Mouse (Mus musculus) heart, adult 10 weeks (tissue): ENCODE results near the gene Stx18. TPM values are rescaled to one million over a fixed set of nuclear protein-coding genes. Genes with fewer than 3 reads are reported as not detected.

Experiments
- polyA plus RNA-seq: library from polyadenylated mRNA; stranded (reverse); fragments of 350-450 nt; fragmentation: Illumina TruSeq; extraction: RNeasy Lipid Tissue Mini Kit (QIAGEN cat#74804); gene quantifications from one replicate; pipeline ENCODE4 v1.2.3, GENCODE M21; 2014; ENCODE audit warnings: low read depth, low replicate concordance

Gene Stx18
- 18.3 TPM for polyA plus RNA-seq

DNA sequence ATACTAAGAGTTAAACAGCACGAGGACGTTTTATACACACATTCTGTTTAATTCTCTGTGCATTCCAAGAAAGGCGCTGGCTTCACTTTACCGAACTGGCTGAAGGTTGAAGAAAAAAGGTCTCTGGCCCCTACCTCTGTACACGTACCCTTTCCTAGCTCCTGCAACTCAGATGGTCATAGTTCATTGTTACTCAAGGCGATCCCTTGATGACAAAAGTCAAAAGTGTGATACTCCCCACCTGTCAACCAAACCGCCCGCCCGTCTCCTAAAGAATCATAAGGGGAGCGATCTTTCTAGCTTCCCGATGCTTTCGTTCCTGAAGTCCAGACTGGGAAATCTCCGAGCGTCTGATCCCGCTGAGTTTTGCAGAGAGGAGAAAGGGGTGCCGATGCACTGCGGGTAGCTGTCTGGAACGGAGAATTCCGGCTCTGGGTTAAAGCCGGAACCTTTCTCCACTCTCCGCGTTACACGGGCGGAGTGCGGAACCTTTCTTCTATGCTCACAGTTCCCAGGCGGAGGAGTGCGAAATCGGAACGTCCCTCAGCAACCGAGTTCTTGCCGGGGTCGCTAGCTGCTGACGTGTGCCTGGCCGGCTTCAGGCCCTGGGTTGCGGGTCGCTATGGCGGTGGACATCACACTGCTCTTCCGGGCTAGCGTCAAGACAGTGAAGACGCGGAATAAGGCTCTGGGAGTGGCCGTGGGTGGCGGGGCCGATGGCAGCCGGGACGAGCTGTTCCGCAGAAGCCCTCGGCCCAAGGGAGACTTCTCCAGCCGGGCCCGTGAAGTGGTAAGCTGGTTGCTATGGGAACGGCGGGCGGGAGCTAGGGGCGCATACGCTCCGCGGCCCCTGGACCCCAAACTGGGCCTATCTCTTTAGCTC is at the start of gene Stx18:
Gene Stx18, plus strand, starts transcription at position 33 of the 883 bp plus-strand sequence.

DNA sequence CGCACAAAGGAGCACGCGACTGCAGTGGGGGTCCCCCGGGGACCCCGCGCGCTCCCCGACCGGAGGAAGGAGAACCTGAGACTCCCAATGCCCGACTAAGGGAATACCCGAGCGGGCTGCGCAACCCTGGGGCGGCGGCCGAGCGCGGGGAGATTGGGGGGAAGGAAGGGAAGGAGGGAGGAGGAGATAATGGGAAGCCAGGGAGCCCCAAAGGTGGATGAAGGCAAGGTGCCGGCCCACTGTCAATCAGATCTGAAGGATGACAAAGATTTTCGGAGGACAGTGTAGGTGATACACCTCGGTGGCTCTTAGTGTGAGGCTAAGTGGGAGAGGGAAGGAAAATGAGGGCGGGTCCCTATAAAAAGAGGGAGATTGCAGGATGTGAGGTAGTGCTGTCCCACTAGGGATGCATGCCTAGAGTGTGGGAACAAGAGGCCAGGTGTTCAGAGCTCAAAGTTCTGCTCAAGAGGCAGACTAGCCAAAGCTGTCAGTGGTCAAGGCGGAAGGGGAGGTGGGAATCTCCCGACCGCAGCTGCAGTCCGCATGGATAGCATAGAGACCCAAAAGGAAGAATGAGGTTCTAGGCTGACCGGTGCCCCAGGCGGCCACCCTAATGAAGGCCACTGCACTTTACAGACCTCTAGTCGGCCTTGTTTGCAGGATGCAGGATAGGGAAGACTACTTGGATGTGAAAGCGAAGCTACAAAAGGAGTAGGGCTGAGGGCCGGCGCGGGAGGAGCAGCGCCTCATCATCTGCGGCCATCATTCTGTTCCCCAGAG is 121.3 kb downstream of the Stx18 start, which contains the start of gene Nsg1:
Gene Nsg1, minus strand, starts transcription at position 274 of the 780 bp plus-strand sequence.

Other genes with a start within 250 kb of the Stx18 start
- 2.5 TPM for gene Msx1, start 214.2 kb upstream of the Stx18 start, polyA plus RNA-seq
- gene Nsg1, start 121.2 kb downstream of the Stx18 start, polyA plus RNA-seq: 6.4 TPM
- 3.2 TPM for gene Zbtb49, start 181.7 kb downstream of the Stx18 start, polyA plus RNA-seq
- 30.0 TPM for gene Lyar, start 181.7 kb downstream of the Stx18 start, polyA plus RNA-seq
- 20.2 TPM for gene Tmem128, start 221.4 kb downstream of the Stx18 start, polyA plus RNA-seq
- gene Otop1, start 237.2 kb downstream of the Stx18 start, polyA plus RNA-seq: 0.81 TPM